Mouse (Mus musculus) liver, adult 2 months (tissue): ENCODE data around the gene Garnl3.
"Not testable (repeated sequence)": the region's sequence is repeated elsewhere in the genome, so short reads cannot be mapped to it uniquely, and the experiment has no call there.

Source experiments
- CTCF ChIP-seq: fragments of 200-500 bp; IDR thresholded peaks from 2 replicates; pipeline ENCODE4 v1.5.1; 2011; ENCODE audit warnings: low read depth, low read length, control low read depth
- POLR2A ChIP-seq: fragments of 200-500 bp; IDR thresholded peaks from 2 replicates; pipeline ENCODE4 v1.6.1; 2011; ENCODE audit warnings: low read length, control low read depth; ENCODE audit not compliant: insufficient read depth; ENCODE audit errors: extremely low read depth

DNA sequence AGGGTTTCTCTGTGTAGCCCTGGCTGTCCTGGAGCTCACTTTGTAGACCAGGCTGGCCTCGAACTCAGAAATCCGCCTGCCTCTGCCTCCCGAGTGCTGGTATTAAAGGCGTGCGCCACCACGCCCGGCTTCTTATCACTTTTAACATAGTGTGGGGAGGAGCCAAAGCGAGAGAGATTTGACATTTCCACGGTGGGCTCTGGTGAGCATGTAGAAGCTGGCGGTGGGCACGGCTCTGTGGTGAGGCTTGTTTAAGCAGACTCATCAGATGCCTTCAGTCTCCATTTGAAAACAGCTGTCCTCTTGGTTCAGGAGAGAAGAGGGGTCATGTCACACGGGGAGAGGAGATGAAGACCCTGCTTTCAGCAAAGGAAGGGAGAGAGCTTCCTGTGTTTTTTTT, 34.1 kb downstream of the Garnl3 start:
- TF ChIP-seq CTCF, POLR2A: not testable (repeated sequence)
